Mouse (Mus musculus): Measurements from ENCODE around the gene Scp2. TPM values are rescaled to one million over a fixed set of nuclear protein-coding genes. Genes with fewer than 3 reads are reported as not detected.
A peak's percentile ranks its signal among the peaks of the same experiment; 100 is the strongest.

Scp2 gene
- polyA plus RNA-seq, 1 experiment: 19.3 TPM

GRCm38 (mm10) chr4:108046136-108046535 is 98.7 kb downstream of the Scp2 start:
- Histone ChIP-seq H3K36me3 (ENCODE audit: control insufficient read depth, insufficient read depth, low read length) (no peaks in the 10 kb centered on the region), H3K4me3 (ENCODE audit: control insufficient read depth, low read depth, low read length) (no peak overlapping the region), H3K4me1 (ENCODE audit: control insufficient read depth, insufficient read depth, low read length) (no peaks in the 10 kb centered on the region), H3K27ac (ENCODE audit: control insufficient read depth, insufficient read depth, low read depth, low read length) (no peak overlapping the region), H3K27me3 (ENCODE audit: control insufficient read depth, insufficient read depth, low read length) (no peaks in the 10 kb centered on the region)
- TF ChIP-seq CTCF (IDR thresholded peaks at IDR 0.05; ENCODE audit: control insufficient read depth, insufficient read depth, insufficient replicate concordance, low read depth, low read length): no peak
- no peak for TF ChIP-seq POLR2A (IDR thresholded peaks at IDR 0.05; ENCODE audit: control insufficient read depth, low read depth, low read length)

- Histone ChIP-seq H3K27me3 (ENCODE audit: control insufficient read depth, insufficient read depth, low read length) (no peaks in the 10 kb centered on the region), H3K36me3 (ENCODE audit: control insufficient read depth, insufficient read depth, low read length) (no peaks in the 10 kb centered on the region), H3K27ac (ENCODE audit: control insufficient read depth, insufficient read depth, low read depth, low read length) (no peak overlapping the region), H3K4me3 (ENCODE audit: control insufficient read depth, low read depth, low read length) (no peak overlapping the region), H3K4me1 (ENCODE audit: control insufficient read depth, insufficient read depth, low read length) (no peaks in the 10 kb centered on the region)
- TF ChIP-seq CTCF (IDR thresholded peaks at IDR 0.05; ENCODE audit: control insufficient read depth, insufficient read depth, insufficient replicate concordance, low read depth, low read length) (no peak), POLR2A (IDR thresholded peaks at IDR 0.05; ENCODE audit: control insufficient read depth, low read depth, low read length) (no peak)
Observed at GRCm38 (mm10) chr4:108045136-108046107, 99.4 kb downstream of the Scp2 start.

GRCm38 (mm10) chr4:108037027-108037426 is 107.8 kb downstream of the Scp2 start:
- Histone ChIP-seq H3K4me3 (ENCODE audit: control insufficient read depth, low read depth, low read length) (no peak overlapping the region), H3K27ac (ENCODE audit: control insufficient read depth, insufficient read depth, low read depth, low read length) (no peak overlapping the region), H3K27me3 (ENCODE audit: control insufficient read depth, insufficient read depth, low read length) (no peaks in the 10 kb centered on the region), H3K36me3 (ENCODE audit: control insufficient read depth, insufficient read depth, low read length) (no peaks in the 10 kb centered on the region), H3K4me1 (ENCODE audit: control insufficient read depth, insufficient read depth, low read length) (no peaks in the 10 kb centered on the region)
- TF ChIP-seq CTCF (IDR thresholded peaks at IDR 0.05; ENCODE audit: control insufficient read depth, insufficient read depth, insufficient replicate concordance, low read depth, low read length) (no peak), POLR2A (IDR thresholded peaks at IDR 0.05; ENCODE audit: control insufficient read depth, low read depth, low read length) (no peak)

- Histone ChIP-seq H3K4me3 (ENCODE audit: control insufficient read depth, low read depth, low read length) (no peak overlapping the region), H3K36me3 (ENCODE audit: control insufficient read depth, insufficient read depth, low read length) (no peaks in the 10 kb centered on the region), H3K27me3 (ENCODE audit: control insufficient read depth, insufficient read depth, low read length) (no peaks in the 10 kb centered on the region; the same call in 1 of the 2 replicates), H3K27ac (ENCODE audit: control insufficient read depth, insufficient read depth, low read depth, low read length) (no peak overlapping the region), H3K4me1 (ENCODE audit: control insufficient read depth, insufficient read depth, low read length) (peaks cover 9% of the 10 kb centered on the region)
- TF ChIP-seq CTCF (IDR thresholded peaks at IDR 0.05; ENCODE audit: control insufficient read depth, insufficient read depth, insufficient replicate concordance, low read depth, low read length) (no peak), POLR2A (IDR thresholded peaks at IDR 0.05; ENCODE audit: control insufficient read depth, low read depth, low read length) (no peak)
Observed at GRCm38 (mm10) chr4:108033041-108033764, 111.6 kb downstream of the Scp2 start.

GRCm38 (mm10) chr4:108032352-108032849 is 112.4 kb downstream of the Scp2 start:
- H3K4me1 ChIP-seq (ENCODE audit: control insufficient read depth, insufficient read depth, low read length): peaks cover 9% of the 10 kb centered on the region
- H3K27ac ChIP-seq (ENCODE audit: control insufficient read depth, insufficient read depth, low read depth, low read length): no peak overlapping the region
- no peaks in the 10 kb centered on the region; the same call in 1 of the 2 replicates for H3K27me3 ChIP-seq (ENCODE audit: control insufficient read depth, insufficient read depth, low read length)
- no peak for TF ChIP-seq CTCF (IDR thresholded peaks at IDR 0.05; ENCODE audit: control insufficient read depth, insufficient read depth, insufficient replicate concordance, low read depth, low read length)
- TF ChIP-seq POLR2A (IDR thresholded peaks at IDR 0.05; ENCODE audit: control insufficient read depth, low read depth, low read length): no peak
- H3K36me3 ChIP-seq (ENCODE audit: control insufficient read depth, insufficient read depth, low read length): no peaks in the 10 kb centered on the region
- H3K4me3 ChIP-seq (ENCODE audit: control insufficient read depth, low read depth, low read length): no peak overlapping the region

- peak overlapping the region; percentile 65 for H3K4me3 ChIP-seq (ENCODE audit: control insufficient read depth, low read depth, low read length)
- H3K36me3 ChIP-seq (ENCODE audit: control insufficient read depth, insufficient read depth, low read length): no peaks in the 10 kb centered on the region
- H3K27ac ChIP-seq (ENCODE audit: control insufficient read depth, insufficient read depth, low read depth, low read length): no peak overlapping the region
- peaks cover 9% of the 10 kb centered on the region for H3K4me1 ChIP-seq (ENCODE audit: control insufficient read depth, insufficient read depth, low read length)
- no peaks in the 10 kb centered on the region; the same call in 1 of the 2 replicates for H3K27me3 ChIP-seq (ENCODE audit: control insufficient read depth, insufficient read depth, low read length)
- TF ChIP-seq CTCF (IDR thresholded peaks at IDR 0.05; ENCODE audit: control insufficient read depth, insufficient read depth, insufficient replicate concordance, low read depth, low read length): no peak
- TF ChIP-seq POLR2A (IDR thresholded peaks at IDR 0.05; ENCODE audit: control insufficient read depth, low read depth, low read length): no peak
Observed at GRCm38 (mm10) chr4:108031502-108032351, 113.1 kb downstream of the Scp2 start.
